Mouse (Mus musculus) forebrain, embryonic 11.5 days (tissue): ENCODE data around the gene Olfr558. TPM values are rescaled to one million over a fixed set of nuclear protein-coding genes. Genes with fewer than 3 reads are reported as not detected.

Experiments
- ATAC-seq: fragments of 200-750 bp; cut with Nextera tagmentation; replicated peaks from 2 replicates; pipeline ENCODE4 v1.8.0; 2017; ENCODE audit warnings: moderate TSS enrichment; ENCODE audit not compliant: low FRiP score
- DNase-seq: peaks from one replicate; pipeline ENCODE4 v3.0.0-alpha.2; 2017; ENCODE audit warnings: low spot score
- H3K27ac ChIP-seq: fragments of 300-500 bp; sonication (generic); 2 replicates; pipeline ENCODE4 v1.5.1; 2014; ENCODE audit warnings: low read depth, low read length
- H3K27me3 ChIP-seq: fragments of 300-500 bp; sonication (generic); 2 replicates; pipeline ENCODE4 v1.6.1; 2014; ENCODE audit warnings: mild to moderate bottlenecking, low read length, mixed read lengths; ENCODE audit not compliant: control insufficient read depth, insufficient read depth
- H3K36me3 ChIP-seq: fragments of 300-500 bp; sonication (generic); 2 replicates; pipeline ENCODE4 v1.6.1; 2014; ENCODE audit warnings: mild to moderate bottlenecking, low read length, moderate library complexity, mixed read lengths; ENCODE audit not compliant: control insufficient read depth, insufficient read depth
- H3K4me1 ChIP-seq: fragments of 300-500 bp; sonication (generic); replicated peaks from 2 replicates; pipeline ENCODE4 v1.6.1; 2014; ENCODE audit warnings: low read length, mixed read lengths; ENCODE audit not compliant: control insufficient read depth, insufficient read depth
- H3K4me2 ChIP-seq: fragments of 300-500 bp; sonication (generic); 2 replicates; pipeline ENCODE4 v1.6.1; 2014; ENCODE audit warnings: low read depth, mild to moderate bottlenecking, low read length, moderate library complexity, mixed read lengths; ENCODE audit not compliant: severe bottlenecking
- H3K4me3 ChIP-seq: fragments of 300-500 bp; sonication (generic); 2 replicates; pipeline ENCODE4 v1.5.1; 2014; ENCODE audit warnings: low read depth, low read length
- H3K9ac ChIP-seq: fragments of 300-500 bp; sonication (generic); 2 replicates; pipeline ENCODE4 v1.6.1; 2014; ENCODE audit warnings: low read length
- H3K9me3 ChIP-seq: fragments of 300-500 bp; sonication (generic); 2 replicates; pipeline ENCODE4 v1.6.1; 2016; ENCODE audit warnings: low read length, mixed read lengths; ENCODE audit not compliant: control insufficient read depth
- WGBS: fragments of 180-500 bp; shearing (Covaris S2); extraction: QIAGEN DNeasy Blood & Tissue Kit; methylation state at CpG from one replicate; pipeline ENCODE4 v1.1.7; 2014; 5-methylcytosine and 5-hydroxymethylcytosine counted together
- polyA plus RNA-seq: library from polyadenylated mRNA; unstranded; fragments of >200 nt; fragmentation: Nextera tagmentation; extraction: Ambion mirVana; gene quantifications from 2 replicates; pipeline ENCODE4 v1.2.1, GENCODE M21; 2014

Olfr558 gene
- not detected in 2 replicates for polyA plus RNA-seq

GRCm38 (mm10) chr7:102701915-102702314 lies at the start of gene Olfr558:
Olfr558 (plus strand) TSS chr7:102702215.
- no peak for ATAC-seq
- Histone ChIP-seq H3K4me3 (no peak within 1 kb of the TSS), H3K27ac (no peak within 1 kb of the TSS), H3K4me2 (no peak within 1 kb of the TSS), H3K9ac (no peak within 1 kb of the TSS), H3K9me3 (no peaks in the 10 kb centered on the region), H3K27me3 (no peaks in the 10 kb centered on the region), H3K36me3 (no peaks in the 10 kb centered on the region), H3K4me1 (no peaks in the 10 kb centered on the region)
- DNase-seq: no peak

GRCm38 (mm10) chr7:102658523-102658922 lies 43.5 kb upstream of the Olfr558 start, which contains the start of gene Olfr555:
Olfr555 (plus strand) TSS chr7:102658823.
- Histone ChIP-seq H3K4me3 (no peak within 1 kb of the TSS), H3K4me1 (no peaks in the 10 kb centered on the region), H3K36me3 (no peaks in the 10 kb centered on the region), H3K9ac (no peak within 1 kb of the TSS), H3K4me2 (no peak within 1 kb of the TSS), H3K9me3 (no peaks in the 10 kb centered on the region), H3K27ac (no peak within 1 kb of the TSS), H3K27me3 (no peaks in the 10 kb centered on the region)
- ATAC-seq (no peak), DNase-seq (no peak)
- 76% methylated on average over 1 of the region's 1 CpGs for WGBS

GRCm38 (mm10) chr7:102664599-102664998 lies 37.4 kb upstream of the Olfr558 start, which contains the start of gene Olfr556:
Olfr556 (plus strand) TSS chr7:102664899.
- no peaks in the 10 kb centered on the region for H3K4me1 ChIP-seq
- WGBS: 69% methylated on average over 3 of the region's 3 CpGs
- no peak for DNase-seq
- H3K9ac ChIP-seq: no peak within 1 kb of the TSS
- no peak for ATAC-seq
- H3K4me2 ChIP-seq: no peak within 1 kb of the TSS
- no peaks in the 10 kb centered on the region for H3K27me3 ChIP-seq
- no peak within 1 kb of the TSS for H3K4me3 ChIP-seq
- no peaks in the 10 kb centered on the region for H3K9me3 ChIP-seq
- no peaks in the 10 kb centered on the region for H3K36me3 ChIP-seq
- H3K27ac ChIP-seq: no peak within 1 kb of the TSS

- H3K4me3 ChIP-seq: no peak overlapping the region
- no peak overlapping the region for H3K4me2 ChIP-seq
- H3K9ac ChIP-seq: no peak overlapping the region
- H3K4me1 ChIP-seq: no peaks in the 10 kb centered on the region
- no peak for DNase-seq
- H3K36me3 ChIP-seq: no peaks in the 10 kb centered on the region
- H3K27ac ChIP-seq: no peak overlapping the region
- ATAC-seq: no peak
- H3K27me3 ChIP-seq: no peaks in the 10 kb centered on the region
- 42% methylated on average over 2 of the region's 2 CpGs for WGBS
- H3K9me3 ChIP-seq: no peaks in the 10 kb centered on the region
Observed at GRCm38 (mm10) chr7:102665378-102665777, 36.6 kb upstream of the Olfr558 start.

GRCm38 (mm10) chr7:102676225-102676624 lies 25.8 kb upstream of the Olfr558 start:
- Histone ChIP-seq H3K36me3 (no peaks in the 10 kb centered on the region), H3K4me2 (no peak overlapping the region), H3K4me1 (no peaks in the 10 kb centered on the region), H3K4me3 (no peak overlapping the region), H3K9me3 (no peaks in the 10 kb centered on the region), H3K27me3 (no peaks in the 10 kb centered on the region), H3K27ac (no peak overlapping the region), H3K9ac (no peak overlapping the region)
- no peak for ATAC-seq
- WGBS: 93% methylated on average over 2 of the region's 2 CpGs
- no peak for DNase-seq

GRCm38 (mm10) chr7:102681916-102682315 lies 20.1 kb upstream of the Olfr558 start:
- Histone ChIP-seq H3K4me1 (no peaks in the 10 kb centered on the region; the same call in 1 of the 2 replicates), H3K36me3 (no peaks in the 10 kb centered on the region), H3K4me3 (no peak overlapping the region), H3K27me3 (no peaks in the 10 kb centered on the region), H3K4me2 (no peak overlapping the region), H3K9ac (no peak overlapping the region), H3K9me3 (no peaks in the 10 kb centered on the region), H3K27ac (no peak overlapping the region)
- 89% methylated on average over 1 of the region's 1 CpGs for WGBS
- no peak for DNase-seq
- no peak for ATAC-seq

GRCm38 (mm10) chr7:102686944-102687501 lies 15.0 kb upstream of the Olfr558 start, which contains the start of gene Trim68:
Trim68 (minus strand) TSS chr7:102687327.
- peak; percentile 100 for ATAC-seq
- DNase-seq: peak; percentile 93
- Histone ChIP-seq H3K27ac (peak within 1 kb of the TSS; percentile 50; the same call in 1 of the 2 replicates), H3K4me2 (peak within 1 kb of the TSS; percentile 50), H3K4me1 (no peaks in the 10 kb centered on the region; the same call in 1 of the 2 replicates), H3K9ac (peak within 1 kb of the TSS; percentile 72), H3K27me3 (no peaks in the 10 kb centered on the region), H3K4me3 (peak within 1 kb of the TSS; percentile 53), H3K9me3 (no peaks in the 10 kb centered on the region), H3K36me3 (no peaks in the 10 kb centered on the region)
- under 1% methylated on average over 40 of the region's 40 CpGs for WGBS

GRCm38 (mm10) chr7:102695358-102696125 lies 6.5 kb upstream of the Olfr558 start, which contains the start of gene Olfr557:
Olfr557 (plus strand) TSS chr7:102695910.
- WGBS: 82% methylated on average over 5 of the region's 5 CpGs

More at GRCm38 (mm10) chr7:102695358-102696125, 6.5 kb upstream of the Olfr558 start, which contains the start of gene Olfr557:
- no peak for DNase-seq
- Histone ChIP-seq H3K9ac (no peak within 1 kb of the TSS), H3K4me3 (no peak within 1 kb of the TSS), H3K4me1 (no peaks in the 10 kb centered on the region), H3K27me3 (no peaks in the 10 kb centered on the region), H3K9me3 (no peaks in the 10 kb centered on the region), H3K36me3 (no peaks in the 10 kb centered on the region), H3K27ac (no peak within 1 kb of the TSS), H3K4me2 (no peak within 1 kb of the TSS)
- no peak for ATAC-seq
